Mouse (Mus musculus): ENCODE measurements around the gene Rusc2. TPM values are rescaled to one million over a fixed set of nuclear protein-coding genes. Genes with fewer than 3 reads are reported as not detected.

Rusc2 gene
- total RNA-seq, 2 experiments from 2014 or later = 37.2 to 50.1 TPM

GRCm38 (mm10) chr4:43442456-43443361, 60.9 kb downstream of the Rusc2 start:
- peak; percentile 82 to 90 for DNase-seq

GRCm38 (mm10) chr4:43443511-43443910, 61.7 kb downstream of the Rusc2 start:
- DNase-seq = peak in 1 of 2 experiments; percentile 60

GRCm38 (mm10) chr4:43447251-43447650, 65.5 kb downstream of the Rusc2 start:
- peak; percentile 75 to 76 for DNase-seq

- peak; percentile 73 to 78 for DNase-seq
These were observed 66.8 kb downstream of the Rusc2 start for GRCm38 (mm10) chr4:43448554-43448953.

- DNase-seq = no peak
These were observed 70.5 kb downstream of the Rusc2 start for GRCm38 (mm10) chr4:43452315-43452714.

GRCm38 (mm10) chr4:43453413-43453812, 71.6 kb downstream of the Rusc2 start:
- DNase-seq = no peak

DNA sequence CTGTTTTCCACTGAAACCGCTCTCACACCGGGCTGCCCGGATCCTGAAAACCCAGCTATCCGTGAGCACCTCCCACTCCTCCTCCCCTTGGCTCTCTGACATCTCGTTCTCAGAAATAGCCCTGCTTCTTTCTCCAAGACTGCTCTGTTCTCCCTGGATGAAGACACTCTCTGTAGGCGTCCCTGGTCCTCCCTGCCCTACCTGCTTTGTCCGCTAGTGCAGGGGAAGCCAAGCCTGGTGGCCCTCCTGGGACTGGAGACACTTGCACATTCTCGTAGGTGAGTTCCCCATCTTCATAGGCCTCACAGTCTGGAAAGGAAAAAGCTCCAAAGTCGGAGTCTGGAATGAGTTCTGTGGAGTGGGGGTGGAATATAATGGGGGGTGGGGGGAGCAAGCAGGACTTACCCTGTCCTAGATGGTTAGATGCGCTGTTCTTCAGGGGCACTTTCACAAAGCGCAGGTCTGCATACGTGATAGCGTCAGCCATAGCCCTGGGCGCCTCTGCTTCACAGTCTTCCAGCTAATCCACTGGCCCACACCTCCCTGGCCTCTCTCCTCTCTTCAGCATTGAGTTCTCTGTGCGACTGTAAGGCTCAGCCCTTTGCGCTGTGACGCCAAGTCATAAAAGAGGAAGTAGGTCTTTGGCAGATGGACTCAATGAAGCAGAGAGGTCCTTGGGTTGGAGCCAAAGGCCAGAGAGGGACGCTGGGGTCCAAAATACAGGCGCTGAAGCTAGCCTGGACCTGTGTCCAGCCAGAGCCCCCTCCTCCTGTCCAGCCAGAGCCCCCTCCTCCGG, 72.5 kb downstream of the Rusc2 start, which contains the start of gene Cd72:
Gene Cd72 (minus strand): TSS at position 588 of the 796 bp plus-strand sequence.
- no peak for DNase-seq

DNA sequence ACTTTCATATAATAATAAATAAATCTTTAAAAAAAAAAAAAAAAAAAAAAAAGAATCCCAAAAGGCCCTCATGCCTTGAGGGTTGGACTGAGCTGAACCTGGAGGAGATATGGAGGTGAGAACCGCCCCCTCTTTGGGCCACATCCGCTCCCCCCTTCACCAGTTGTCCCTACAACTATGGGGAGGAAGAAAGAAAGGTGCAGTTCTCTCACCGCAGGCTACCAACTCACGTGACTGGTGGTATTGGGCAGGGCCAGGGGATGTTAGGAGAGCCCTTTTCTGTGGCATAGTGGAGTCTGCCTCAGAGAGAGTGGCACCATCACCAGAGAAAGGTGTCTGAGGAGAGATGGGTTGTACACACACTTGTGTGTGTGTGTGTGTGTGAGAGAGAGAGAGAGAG, 74.7 kb downstream of the Rusc2 start:
- no peak for DNase-seq

DNA sequence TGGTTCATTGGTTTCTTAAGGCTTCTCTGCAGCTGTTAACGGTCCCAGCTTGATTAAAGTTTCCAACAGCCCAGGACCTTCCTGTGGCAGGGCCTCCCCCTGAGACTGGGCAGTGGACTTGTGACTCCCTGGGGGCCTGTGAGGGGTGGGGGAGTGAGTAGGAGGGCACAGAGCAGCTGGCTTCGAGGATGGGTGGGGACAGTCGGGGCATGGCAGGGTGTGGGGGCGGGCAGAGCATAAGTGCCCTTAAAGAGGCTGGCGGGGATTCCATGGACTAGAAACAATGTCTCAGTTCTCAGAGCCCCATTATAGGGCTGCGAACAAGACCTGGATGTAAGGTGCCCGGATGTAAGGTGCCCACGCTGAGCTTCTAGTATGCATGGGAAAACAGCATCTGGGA, 75.3 kb downstream of the Rusc2 start:
- no peak for DNase-seq

GRCm38 (mm10) chr4:43463102-43463501, 81.3 kb downstream of the Rusc2 start:
- DNase-seq = no peak

GRCm38 (mm10) chr4:43465935-43466334, 84.2 kb downstream of the Rusc2 start:
- no peak for DNase-seq

DNA sequence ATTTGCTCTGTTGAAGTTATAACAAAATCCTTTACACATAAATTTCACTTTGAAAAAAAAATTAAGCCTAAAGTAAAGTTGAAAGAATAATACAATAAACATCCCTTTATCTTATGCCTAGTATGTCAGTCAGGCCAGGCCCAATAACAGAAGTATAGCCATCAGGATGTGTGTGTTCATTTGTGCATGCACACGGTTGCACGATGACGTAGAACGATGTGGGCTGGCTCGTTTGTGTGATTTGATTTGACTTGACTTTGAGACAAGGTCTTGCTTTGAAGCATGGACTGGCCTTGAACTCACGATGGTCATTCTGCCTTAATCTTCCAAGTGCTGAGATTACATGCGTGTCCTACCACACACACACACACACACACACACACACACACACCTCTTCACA, 85.1 kb downstream of the Rusc2 start:
- DNase-seq = no peak

DNA sequence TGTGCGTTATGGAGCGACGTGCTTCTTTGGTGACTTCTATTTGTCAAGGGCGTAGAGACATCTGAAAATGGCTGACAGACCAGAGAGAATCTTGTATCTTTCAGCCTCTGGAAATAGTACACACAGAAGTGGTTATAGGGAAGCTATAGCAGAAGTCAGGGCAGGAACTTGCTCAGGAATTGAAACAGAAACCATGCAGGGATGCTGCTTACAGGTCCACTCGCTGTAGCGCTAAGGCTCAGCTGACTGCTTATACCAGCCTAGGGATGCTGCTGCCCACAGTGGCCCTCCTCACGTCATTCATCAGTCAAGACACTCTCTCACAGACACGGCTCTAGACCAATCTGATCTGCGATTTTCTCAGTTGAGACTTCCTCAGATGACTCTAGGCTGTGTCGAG, 88.5 kb downstream of the Rusc2 start:
- DNase-seq = no peak

DNA sequence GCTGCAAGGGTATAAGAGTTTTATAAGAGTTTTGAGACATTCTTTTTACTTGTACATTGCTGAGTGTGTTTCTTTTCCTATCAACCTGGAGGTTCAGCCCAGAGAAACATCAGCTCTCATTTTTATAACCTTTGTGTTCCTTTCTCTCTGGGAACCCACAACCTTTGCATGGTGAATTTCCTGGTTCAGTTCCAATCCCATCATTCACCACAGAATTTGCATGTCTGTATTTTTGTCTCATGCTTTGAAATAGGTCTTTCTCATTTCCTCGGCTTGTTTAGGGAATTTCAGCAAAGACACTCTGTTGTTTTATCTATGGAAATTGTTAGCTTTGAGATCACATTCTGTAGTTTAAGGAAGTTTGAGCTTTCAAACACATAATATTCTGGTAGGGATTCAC, 91.9 kb downstream of the Rusc2 start:
- no peak for DNase-seq

GRCm38 (mm10) chr4:43476604-43477003, 94.8 kb downstream of the Rusc2 start:
- no peak for DNase-seq

Other genes starting within 250 kb of the Rusc2 start
- under 1 TPM; 0.23 to 0.26 TPM for gene Atp8b5, start 114.8 kb upstream of the Rusc2 start, total RNA-seq (2021)
- gene Fam166b, start 47.2 kb downstream of the Rusc2 start, total RNA-seq (2021) = under 1 TPM in 1 of 2 experiments, not detected in 1; 0.92 TPM
- 10 to 100 TPM; 52.2 to 65.5 TPM for gene Tesk1, start 60.0 kb downstream of the Rusc2 start, total RNA-seq (2021)
- 1 to 10 TPM; 2.7 to 3.4 TPM for gene Cd72, start 72.6 kb downstream of the Rusc2 start, total RNA-seq (2021)
- gene Sit1, start 101.8 kb downstream of the Rusc2 start, total RNA-seq (2021) = not detected
- 10 to 100 TPM; 57.3 to 59.3 TPM for gene Ccdc107, start 110.9 kb downstream of the Rusc2 start, total RNA-seq (2021)
- 1 to 10 TPM; 2.6 to 3.5 TPM for gene Arhgef39, start 117.7 kb downstream of the Rusc2 start, total RNA-seq (2021)
- gene Car9, start 125.0 kb downstream of the Rusc2 start, total RNA-seq (2021) = 1 to 10 TPM in 1 of 2 experiments, under 1 TPM in 1; 0.49 to 1.2 TPM
- gene Tpm2, start 141.8 kb downstream of the Rusc2 start, total RNA-seq (2021) = 100 to 1,000 TPM in 1 of 2 experiments, 10 to 100 TPM in 1; 69.6 to 143 TPM
- 100 to 1,000 TPM; 117 to 170 TPM for gene Creb3, start 180.4 kb downstream of the Rusc2 start, total RNA-seq (2021)
- 100 to 1,000 TPM; 241 to 244 TPM for gene Tln1, start 180.7 kb downstream of the Rusc2 start, total RNA-seq (2021)
- 10 to 100 TPM; 40.5 to 53.3 TPM for gene Rgp1, start 196.7 kb downstream of the Rusc2 start, total RNA-seq (2021)
- 10 to 100 TPM; 11.0 to 11.5 TPM for gene Gba2, start 196.9 kb downstream of the Rusc2 start, total RNA-seq (2021)
- 1 to 10 TPM; 3.2 to 3.4 TPM for gene Msmp, start 202.5 kb downstream of the Rusc2 start, total RNA-seq (2021)
- gene Npr2, start 250.0 kb downstream of the Rusc2 start, total RNA-seq (2021) = 10 to 100 TPM; 27.7 to 37.9 TPM